Mouse (Mus musculus): Measurements from ENCODE around the gene Micu1.

Gene Micu1

DNA sequence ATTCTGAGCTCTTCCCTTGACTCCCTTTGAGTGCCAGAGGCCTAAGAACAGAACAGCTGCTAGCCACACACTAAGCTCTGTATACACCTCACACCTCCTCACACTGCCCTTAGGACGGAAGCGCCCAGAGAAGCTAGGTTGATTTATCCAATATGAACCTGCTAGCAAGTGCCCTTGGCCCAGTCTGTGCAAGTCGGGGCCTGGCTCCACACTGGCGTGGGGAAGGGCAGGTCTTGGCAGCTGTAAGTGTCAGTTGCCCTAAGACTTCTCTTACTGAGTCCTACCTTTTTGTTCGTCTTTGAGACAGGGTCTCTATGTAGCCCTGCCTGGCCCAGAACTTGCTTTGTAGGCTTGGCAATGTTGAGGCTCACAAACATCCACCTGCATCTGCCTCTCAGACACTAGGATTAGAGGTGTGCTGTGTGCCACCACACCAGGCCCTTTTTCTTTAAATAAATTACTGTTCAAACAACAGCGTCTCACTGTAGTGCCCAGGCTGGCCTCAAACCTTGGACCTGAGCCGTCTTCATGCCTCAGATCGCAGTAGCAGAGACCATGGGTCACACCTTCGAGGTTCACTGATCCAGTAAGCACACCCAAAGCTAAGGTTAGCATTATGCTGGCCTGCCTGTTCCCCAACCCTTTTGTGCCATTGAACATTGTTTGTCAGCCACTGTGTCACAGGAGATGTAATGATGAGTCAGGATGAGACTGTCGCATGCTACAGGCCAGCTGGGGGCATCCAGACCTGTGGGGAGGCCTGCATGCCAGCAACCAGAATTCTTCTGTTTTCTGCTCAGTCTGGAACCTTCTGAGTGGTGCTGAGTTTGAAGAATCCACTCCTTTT, 182.3 kb downstream of the Micu1 start:
- no peak for DNase-seq (ENCODE audit: low read depth, low spot score)

DNA sequence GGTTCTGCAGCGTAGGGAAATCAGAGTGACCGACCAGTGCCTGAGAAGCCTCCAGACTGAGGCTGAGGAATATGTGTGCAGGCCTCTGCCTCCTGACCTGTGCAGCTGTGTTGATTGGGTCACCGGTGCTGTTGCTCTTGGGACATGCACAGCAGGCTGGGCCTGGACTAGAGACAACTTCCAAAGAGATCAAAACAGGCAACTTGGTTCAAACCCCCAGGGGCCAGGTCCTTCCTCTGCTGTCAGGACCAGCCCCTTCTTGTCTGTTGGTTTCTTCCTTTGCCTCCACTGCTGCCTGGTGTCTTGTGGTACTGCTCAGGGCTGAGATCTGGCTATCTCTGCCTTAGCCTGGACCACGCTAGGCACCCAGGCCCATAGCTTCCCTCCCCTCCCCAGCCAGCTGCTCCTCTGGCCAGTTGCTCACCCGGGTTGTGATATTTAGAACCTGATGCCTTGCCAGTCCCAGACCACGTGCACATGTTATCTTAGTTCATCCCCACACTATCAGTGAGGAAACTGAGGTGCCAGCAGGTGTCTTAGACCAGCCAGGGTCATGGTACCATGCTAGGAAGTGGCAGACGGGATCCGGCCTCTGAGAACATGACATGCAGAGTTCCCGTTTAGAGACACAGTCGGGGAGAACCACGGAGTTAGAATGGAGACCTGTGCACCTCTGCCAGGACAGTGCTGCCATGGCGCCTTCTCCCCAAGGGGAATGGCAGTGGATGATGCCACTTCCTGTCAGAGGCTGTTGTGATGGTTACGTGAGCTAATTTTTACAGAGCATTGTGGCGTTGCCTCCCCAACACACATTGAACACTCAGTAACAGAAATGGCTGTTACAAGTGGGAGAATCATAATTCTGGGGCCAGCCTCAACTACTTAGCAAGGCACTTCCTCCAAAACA, 183.2 kb downstream of the Micu1 start:
- DNase-seq (ENCODE audit: low read depth, low spot score), result no peak

DNA sequence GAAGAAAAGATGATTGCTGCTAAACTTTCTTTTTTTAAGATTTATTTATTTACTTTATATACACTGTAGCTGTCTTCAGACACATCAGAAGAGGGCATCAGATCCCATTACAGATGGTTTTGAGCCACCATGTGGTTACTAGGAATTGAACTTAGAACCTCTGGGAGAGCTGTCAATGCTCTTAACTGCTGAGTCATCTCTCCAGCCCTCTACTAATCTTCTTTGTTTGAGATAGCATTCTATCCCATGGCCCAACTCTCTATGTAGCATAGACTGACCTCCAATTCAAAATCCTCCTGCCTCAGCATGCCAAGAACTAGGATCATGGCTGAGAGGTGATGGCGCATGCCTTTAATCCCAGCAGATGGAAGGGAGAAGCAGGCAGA, 183.8 kb downstream of the Micu1 start:
- DNase-seq (ENCODE audit: low read depth, low spot score), result no peak

DNA sequence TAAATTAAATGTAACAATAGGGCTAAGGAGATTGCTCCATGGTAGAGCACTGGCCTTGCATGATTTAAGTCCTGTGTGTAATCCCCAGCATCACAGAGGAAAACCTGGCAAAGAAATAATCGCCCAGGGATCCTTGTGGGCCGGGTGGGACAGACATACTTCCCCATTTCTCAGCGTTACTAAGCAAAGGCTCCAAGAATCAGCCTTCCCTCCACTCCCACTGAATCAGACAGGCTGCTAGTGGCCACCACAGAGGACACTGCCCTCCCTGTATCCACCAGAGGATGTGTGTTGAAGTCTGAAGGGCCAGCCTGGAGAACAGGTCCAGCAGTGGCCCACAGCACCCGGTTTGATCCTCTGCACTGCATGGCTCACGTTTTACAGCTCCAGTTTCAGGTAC, 185.2 kb downstream of the Micu1 start:
- DNase-seq (ENCODE audit: low read depth, low spot score), result no peak

DNA sequence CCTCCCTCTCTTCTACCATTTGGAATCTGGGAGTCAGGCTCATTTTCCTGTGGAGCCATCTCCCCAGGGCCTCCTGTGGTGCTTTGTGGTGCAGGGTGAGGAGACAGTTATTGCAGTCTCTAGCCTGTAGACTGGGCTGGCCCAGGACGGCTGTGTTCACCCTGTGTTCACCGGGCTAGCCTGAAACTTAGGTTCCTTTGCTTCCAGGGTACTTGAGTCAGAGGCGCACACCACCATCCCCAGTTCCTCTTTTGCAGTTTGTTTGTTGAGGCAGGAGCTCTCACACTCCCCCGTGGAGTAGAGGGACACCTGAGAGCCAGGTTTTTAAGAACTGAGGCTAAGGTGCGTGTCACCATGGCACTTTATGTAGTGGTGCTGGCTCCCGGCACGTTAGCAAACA, 187.1 kb downstream of the Micu1 start:
- no peak for DNase-seq (ENCODE audit: low read depth, low spot score)

DNA sequence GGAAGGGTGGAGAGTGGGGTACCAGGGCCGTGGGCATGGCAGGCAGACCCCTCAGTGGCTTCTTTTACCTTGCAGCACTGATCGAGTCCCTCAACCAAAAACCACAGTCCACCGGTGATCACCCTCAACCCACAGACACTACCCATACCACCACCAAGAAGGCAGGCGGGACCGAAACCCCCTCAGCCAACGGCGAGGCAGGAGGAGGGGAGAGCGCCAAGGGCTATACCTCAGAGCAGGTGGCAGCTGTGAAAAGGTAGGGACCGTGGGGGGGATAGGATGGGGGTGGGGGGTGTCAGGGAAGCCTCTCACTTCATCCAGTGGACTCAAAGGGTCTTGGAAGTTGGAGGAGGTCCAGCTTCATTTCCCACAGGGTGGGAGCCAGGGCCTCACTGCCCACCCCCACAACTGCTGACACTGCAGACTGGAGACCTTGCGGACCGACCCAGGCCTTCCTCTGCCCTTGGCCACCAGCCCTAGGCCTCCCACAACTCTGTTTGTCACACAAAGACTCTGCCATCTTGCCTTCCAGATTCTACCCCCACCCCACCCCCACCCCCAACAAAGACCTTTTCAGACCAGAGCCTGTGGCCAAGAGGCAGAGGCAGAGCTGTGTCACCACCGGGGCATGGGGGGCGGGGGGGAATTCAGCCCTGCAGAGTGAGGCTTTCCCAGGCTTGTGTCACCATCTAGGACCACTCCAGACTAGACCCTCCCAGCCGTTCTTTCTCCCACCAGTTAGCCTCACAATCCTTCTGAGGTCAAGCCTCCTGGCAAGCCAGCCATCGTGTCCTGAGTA, 187.9 kb downstream of the Micu1 start:
- DNase-seq (ENCODE audit: low read depth, low spot score), result no peak

DNA sequence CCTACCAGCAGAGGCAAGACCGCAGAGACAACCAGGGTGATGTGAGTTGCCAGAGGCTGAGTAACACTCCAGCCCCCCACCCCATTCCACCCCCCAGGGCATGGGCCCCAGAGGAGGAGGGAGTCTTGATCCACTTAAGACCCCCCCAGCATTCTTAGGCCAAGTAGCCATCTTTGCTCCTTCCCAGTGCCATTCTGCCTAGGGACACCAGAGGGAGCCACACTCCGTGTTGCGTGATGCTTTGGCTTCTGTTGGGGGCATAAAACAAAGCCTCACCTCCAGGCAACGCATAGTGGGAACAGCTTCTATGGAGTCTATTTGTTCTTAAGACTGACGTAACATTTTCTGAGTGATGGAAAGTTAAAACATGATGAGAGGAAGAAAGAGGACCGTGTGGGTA, 190.7 kb downstream of the Micu1 start:
- DNase-seq (ENCODE audit: low read depth, low spot score), result peak; percentile 79

DNA sequence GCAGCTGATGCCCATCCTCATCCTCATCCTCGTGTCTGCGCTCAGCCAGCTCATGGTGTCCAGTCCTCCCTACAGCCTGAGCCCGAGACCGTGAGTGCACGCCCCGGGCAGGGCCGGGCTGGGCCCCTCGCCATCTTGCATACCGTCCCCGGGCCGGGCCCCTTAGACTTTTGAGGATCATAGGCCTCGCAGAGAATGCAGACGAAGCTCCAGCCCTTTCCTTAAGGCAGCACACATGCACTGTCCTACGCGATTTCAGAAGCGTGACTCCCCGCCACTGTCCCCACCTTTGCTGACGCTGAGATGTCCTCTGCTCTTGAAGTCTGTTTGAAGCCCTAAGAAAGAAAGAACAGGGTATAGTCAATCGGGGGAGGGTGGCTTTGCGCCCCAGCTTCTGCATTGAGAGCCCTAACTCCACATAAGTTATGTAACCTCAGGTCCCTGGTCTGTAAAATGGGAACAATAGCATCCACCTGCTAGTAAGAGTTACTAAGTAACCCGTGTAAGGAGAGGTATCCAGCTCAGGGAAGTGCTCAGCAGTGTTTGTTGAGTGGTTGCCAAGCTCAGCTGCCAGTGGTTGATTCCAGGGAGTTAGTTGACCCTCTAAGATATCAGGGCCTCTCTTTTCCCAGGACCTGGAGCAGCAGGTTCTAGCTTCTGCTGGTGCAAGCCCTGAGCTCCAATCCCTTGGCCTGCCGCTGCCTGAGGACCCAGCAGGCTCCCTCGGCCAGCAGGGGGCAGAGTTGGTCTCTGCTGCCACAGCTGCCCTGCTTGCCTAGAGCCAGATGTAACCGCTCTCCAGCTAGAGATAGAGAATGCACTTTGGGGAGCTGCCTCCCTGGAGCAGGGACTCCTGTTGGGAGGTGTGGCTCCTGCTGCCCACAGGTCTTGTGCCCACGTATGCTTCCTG, 192.2 kb downstream of the Micu1 start:
- peak; percentile 73 for DNase-seq (ENCODE audit: low read depth, low spot score)

DNA sequence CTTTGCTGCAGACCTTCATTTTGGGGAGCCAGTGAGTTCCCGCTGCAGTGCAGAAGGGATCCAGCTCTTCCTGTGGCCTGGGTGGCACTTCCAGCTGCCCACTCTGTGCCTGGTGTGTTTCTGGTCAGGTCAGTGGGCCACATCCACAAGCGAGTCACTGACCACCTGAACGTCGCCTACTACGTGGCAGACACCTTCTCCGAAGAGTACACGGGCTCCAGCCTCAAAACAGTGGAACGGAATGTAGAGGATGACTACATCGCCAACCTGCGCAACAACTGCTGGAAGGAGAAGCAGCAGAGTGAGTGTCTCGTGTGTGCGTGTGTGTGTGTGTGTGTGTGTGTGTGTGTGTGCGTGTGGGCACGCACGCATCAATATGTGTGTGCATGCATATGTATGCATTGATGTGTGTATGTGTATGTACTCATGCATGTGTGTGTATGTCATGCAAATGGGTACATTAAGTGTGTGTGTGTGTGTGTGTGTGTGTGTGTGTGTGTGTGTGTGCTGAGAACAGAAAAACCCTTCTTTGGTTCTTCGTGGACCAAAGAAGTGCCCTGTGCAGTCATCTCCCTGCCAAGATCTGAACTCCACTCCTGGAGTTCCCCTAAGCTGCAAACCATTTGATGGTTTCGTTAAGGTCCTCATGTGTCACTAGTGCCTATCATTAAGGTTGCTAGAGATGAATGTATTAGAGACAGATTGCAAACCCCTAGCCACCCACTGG, 193.3 kb downstream of the Micu1 start:
- no peak for DNase-seq (ENCODE audit: low read depth, low spot score)

DNA sequence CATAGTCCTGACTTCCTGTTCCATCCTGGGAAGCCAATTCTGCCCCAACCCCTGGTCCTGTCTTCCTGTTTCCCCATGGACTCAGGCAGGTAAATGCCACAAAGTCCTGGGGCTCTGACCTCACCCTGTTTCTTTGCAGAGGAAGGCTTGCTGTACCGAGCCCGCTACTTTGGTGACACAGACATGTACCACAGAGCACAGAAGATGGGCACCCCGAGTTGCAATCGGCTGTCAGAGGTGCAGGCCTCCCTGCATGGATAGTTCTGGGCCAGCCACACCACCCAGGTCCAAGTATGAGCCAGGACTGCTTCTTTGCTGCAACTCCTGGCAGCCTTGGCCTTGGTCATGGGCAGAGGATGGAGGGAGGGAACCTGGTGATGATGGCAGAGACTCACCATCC, 193.9 kb downstream of the Micu1 start:
- no peak for DNase-seq (ENCODE audit: low read depth, low spot score)

DNA sequence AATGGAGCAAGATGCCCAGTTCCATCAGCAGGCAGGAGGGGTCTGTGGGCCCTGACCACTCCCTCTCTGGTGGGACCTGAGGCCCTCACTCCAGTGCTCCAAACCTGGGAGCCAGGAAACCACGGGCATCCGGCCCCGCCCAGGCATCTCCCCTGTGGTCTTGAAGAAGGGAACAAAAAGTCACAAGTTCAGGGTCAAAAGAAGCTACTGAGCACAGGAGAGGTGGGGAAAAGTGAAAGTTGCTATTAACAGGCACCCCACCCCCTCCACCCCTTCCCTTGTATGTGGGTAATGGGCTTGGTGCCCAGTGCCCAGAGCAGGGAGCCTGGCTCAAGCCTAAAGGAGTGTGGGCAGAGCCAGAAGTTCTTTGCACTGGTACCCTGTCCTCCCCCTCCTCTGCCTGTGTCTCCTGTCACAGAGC, 194.6 kb downstream of the Micu1 start:
- peak; percentile 78 for DNase-seq (ENCODE audit: low read depth, low spot score)

DNA sequence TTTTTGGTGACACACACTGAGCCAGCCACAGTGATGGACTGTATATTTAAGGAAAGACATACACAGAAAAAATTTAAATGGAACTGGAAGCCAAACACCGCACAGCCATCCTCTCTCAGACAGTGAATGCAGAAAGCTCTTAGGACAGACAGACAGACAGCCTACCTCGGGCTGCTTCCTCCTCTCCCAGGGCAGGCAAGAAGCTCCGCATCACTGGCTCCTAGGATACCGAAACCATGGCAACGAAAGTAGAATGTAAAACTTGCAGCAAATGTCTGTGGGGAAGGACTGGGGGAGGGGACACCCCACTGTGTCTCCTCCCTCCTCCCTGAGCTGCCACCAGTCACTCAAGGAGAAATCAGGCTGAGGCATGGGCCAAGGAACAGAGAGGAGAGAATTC, 195.2 kb downstream of the Micu1 start:
- peak; percentile 98 for DNase-seq (ENCODE audit: low read depth, low spot score)

DNA sequence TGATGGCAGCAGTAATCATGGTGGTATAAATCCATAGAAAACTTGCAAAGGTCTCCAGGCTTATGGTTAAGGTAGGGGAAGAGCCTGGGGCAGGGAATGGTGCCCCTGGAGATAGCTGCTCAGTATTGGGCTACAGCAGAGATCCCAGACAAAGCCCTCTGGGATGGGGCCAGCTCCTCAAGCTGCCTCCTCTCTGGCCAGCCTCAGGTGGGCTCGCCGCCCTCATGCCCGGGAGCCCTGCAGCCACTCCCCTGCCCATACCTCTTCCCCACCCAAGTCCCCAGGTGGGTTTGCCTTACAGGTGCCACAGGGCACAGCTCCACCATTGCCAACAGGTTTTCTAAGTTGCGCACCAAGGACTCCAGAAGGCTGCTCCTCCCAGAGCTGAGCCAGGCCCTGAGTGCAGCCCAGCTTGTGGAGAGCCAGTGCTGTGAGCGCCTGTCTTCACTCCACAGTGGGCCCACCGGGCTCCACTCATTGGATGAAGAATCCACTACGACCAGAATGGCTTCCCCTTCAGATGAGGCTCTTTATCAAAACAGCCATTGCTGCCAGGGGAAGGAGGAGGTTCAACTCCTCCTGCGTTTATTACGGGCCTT, 196.0 kb downstream of the Micu1 start:
- no peak for DNase-seq (ENCODE audit: low read depth, low spot score)

DNA sequence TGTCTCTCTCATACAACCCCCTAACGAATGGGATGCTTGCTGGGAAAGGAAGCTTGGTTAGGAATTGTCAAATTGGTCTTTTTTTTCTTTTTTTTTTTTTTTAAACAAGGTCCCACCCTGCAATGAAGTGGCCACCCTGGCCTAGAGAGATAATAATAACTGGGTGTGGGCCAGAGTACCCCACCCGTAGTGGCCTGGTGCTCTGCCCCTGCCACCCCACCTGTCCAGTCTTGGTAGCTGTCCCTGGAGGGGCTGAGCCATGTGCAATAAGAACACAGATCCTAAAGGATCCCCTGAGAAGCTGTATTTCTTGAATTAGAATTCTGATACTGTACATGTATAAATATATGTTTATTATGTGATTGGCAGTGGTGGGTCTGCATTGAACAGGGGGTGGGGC, 196.7 kb downstream of the Micu1 start:
- DNase-seq (ENCODE audit: low read depth, low spot score), result no peak

DNA sequence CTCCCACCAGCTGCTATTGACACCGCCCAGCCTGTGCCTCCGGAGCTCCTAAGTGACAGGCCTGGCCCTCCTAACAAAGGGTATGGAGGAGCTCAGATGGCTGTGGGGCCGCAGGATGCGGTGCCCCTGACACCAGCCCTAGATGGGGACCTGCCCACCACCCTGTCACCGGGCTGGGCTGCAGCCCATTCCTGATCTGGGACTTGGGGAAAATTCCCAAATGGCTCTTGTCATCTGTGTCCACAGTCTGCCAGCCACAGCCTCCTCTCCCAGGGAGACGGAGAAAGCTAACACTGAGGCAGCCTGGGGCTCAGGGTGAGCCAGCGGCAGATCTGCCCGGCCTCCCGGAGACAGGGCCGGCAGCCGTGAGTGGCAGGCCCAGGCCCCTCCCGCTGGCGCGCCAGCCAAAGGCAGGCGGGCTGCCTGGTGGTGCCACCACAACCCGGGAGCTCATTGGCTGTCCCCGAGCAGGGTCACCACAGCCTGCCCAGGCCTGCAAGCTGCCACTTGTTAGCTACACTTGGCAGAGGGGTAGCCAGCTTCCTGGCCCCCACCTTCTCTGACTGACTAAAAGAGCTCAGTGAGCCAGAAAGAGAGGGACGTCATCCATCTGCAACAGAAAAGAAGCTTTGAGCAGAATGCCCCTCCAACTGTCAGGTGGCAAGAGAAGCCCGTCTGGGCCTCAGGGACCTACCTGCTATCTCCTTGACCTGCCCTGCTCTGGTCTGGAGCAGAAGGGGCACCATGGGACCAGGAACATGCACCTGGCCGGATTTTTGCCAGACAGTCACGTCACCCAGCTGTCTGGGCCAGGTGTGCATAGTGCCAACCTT, 197.3 kb downstream of the Micu1 start:
- peak; percentile 66 for DNase-seq (ENCODE audit: low read depth, low spot score)

DNA sequence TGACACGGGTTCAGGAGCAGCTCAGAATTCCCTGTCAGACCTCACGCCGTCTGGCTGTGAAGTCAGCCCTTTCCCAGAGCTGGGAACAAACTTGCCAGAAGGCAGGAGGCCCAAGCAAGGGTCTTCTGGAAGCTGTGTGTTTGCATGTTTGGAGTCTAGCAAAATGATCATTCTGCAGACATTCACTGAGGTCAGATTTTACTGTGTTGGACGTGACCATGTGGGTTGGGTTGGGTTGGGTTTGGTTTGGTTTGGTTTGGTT, 197.8 kb downstream of the Micu1 start:
- no peak for DNase-seq (ENCODE audit: low read depth, low spot score)

DNA sequence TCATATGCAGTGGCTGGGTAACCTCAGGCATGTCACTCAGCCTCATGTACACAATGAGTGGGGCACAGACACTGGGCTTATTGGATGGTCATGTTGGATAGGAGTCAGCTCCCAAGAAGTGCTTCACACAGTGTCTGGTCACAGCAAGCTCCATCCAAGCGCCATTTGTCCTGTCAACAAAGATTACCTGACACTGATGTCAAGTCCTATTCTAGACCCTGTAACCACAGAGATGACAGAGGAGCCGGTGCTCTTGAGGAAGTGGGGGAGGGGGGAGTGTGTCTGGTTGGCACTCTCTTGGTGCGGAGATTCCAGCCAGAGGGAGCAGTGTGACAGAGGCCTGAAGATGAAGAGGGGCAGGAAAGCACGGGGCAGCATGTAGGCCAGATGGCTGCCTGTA, 198.7 kb downstream of the Micu1 start:
- DNase-seq (ENCODE audit: low read depth, low spot score), result no peak

DNA sequence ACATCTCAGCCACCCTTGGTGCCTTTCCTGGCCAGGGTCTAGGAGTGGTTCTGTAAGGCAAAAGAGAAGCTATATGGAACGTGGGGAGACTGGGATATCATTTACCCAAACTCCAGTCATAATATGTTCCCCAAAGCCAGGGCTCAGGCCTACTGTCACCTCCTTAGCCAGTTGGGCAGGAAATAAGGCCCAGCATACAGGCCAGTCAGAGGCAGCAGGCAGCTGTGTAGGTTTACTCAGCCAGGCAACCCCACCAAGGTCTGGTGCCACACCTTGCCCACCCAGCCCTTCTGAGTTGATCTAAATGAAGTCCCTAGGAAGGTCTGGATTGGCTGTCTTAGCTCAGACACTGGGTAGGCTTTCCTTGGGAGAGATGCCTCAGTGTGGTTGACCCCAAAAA, 199.2 kb downstream of the Micu1 start:
- no peak for DNase-seq (ENCODE audit: low read depth, low spot score)

DNA sequence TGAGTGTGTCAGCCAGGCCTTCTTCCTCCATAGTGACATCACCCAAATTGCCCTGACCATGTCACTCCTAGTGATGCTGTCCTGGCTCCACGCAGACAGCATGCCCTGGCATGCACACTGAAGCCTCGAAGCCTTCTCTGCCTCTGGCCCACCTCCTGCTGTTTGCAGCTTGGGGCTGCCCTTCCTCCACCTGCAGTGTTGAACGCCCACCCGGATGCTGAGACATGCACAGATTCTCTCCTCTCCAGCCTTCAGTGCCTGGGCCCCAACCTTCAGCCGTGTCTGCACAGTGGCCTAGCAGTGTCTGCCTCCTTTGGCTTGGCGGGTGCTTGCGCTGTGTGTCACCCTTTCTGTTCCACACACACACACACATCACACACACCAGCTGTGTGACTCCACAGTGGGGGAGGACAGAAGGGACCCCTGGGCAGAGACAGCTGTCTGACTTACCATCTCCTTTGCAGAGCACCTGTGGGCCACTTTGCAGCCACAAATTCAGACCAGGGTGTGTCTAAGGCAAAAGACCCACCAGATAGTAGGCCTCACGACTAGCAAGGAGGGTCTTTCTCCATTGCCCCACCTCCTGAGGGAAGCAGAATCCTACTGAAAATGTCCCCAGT, 199.8 kb downstream of the Micu1 start:
- DNase-seq (ENCODE audit: low read depth, low spot score), result peak; percentile 48

All from R1 (cell line).